Mouse (Mus musculus): ENCODE data around the gene Tmem91. TPM values are rescaled to one million over a fixed set of nuclear protein-coding genes. Genes with fewer than 3 reads are reported as not detected.

Tmem91 gene
- polyA plus RNA-seq, 1 experiment = not detected

- Histone ChIP-seq H3K4me3 (ENCODE audit: insufficient read depth, low read depth, low read length) (peak overlapping the region; percentile 55), H3K27ac (replicated peaks; ENCODE audit: low read depth, low read length) (peak overlapping the region; percentile 52; the same call in 1 of the 2 replicates), H3K4me1 (ENCODE audit: control insufficient read depth, insufficient read depth, insufficient read length, low read length) (0 out of 2 replicates have a peak, but pooled peaks cover 4% of the 10 kb centered on the region)
These were observed 11.0 kb upstream of the Tmem91 start for GRCm38 (mm10) chr7:25685926-25686470.

GRCm38 (mm10) chr7:25684659-25685058, 9.7 kb upstream of the Tmem91 start:
- Histone ChIP-seq H3K4me1 (ENCODE audit: control insufficient read depth, insufficient read depth, insufficient read length, low read length) (0 out of 2 replicates have a peak, but pooled peaks cover 4% of the 10 kb centered on the region), H3K4me3 (ENCODE audit: insufficient read depth, low read depth, low read length) (no peak overlapping the region), H3K27ac (replicated peaks; ENCODE audit: low read depth, low read length) (no peak overlapping the region)

GRCm38 (mm10) chr7:25683474-25684180, 8.7 kb upstream of the Tmem91 start:
- no peak overlapping the region for H3K4me3 ChIP-seq (ENCODE audit: insufficient read depth, low read depth, low read length)
- peak overlapping the region; percentile 55 for H3K27ac ChIP-seq (replicated peaks; ENCODE audit: low read depth, low read length)
- H3K4me1 ChIP-seq (ENCODE audit: control insufficient read depth, insufficient read depth, insufficient read length, low read length) = 0 out of 2 replicates have a peak, but pooled peaks cover 4% of the 10 kb centered on the region

GRCm38 (mm10) chr7:25681341-25682231, 6.6 kb upstream of the Tmem91 start:
- Histone ChIP-seq H3K27ac (replicated peaks; ENCODE audit: low read depth, low read length) (no peak overlapping the region), H3K4me3 (ENCODE audit: insufficient read depth, low read depth, low read length) (0 out of 2 replicates have a peak overlapping the region, but pooled peaks have one; percentile 12), H3K4me1 (ENCODE audit: control insufficient read depth, insufficient read depth, insufficient read length, low read length) (0 out of 2 replicates have a peak, but pooled peaks cover 4% of the 10 kb centered on the region)

- H3K27ac ChIP-seq (replicated peaks; ENCODE audit: low read depth, low read length) = peak within 1 kb of the TSS; percentile 93
- H3K4me1 ChIP-seq (ENCODE audit: control insufficient read depth, insufficient read depth, insufficient read length, low read length) = no peaks in the 10 kb centered on the region
- H3K4me3 ChIP-seq (ENCODE audit: insufficient read depth, low read depth, low read length) = peak within 1 kb of the TSS; percentile 96
These were observed 5.7 kb upstream of the Tmem91 start, which contains the start of gene B9d2 for GRCm38 (mm10) chr7:25680514-25681258. TSS of gene B9d2 (plus strand) at chr7:25680780.

- H3K4me3 ChIP-seq (ENCODE audit: insufficient read depth, low read depth, low read length) = peak overlapping the region; percentile 96; the same call in 1 of the 2 replicates
- H3K4me1 ChIP-seq (ENCODE audit: control insufficient read depth, insufficient read depth, insufficient read length, low read length) = no peaks in the 10 kb centered on the region
- peak overlapping the region; percentile 47; the same call in 1 of the 2 replicates for H3K27ac ChIP-seq (replicated peaks; ENCODE audit: low read depth, low read length)
These were observed 5.0 kb upstream of the Tmem91 start for GRCm38 (mm10) chr7:25679971-25680370.

- no peak overlapping the region for H3K27ac ChIP-seq (replicated peaks; ENCODE audit: low read depth, low read length)
- H3K4me3 ChIP-seq (ENCODE audit: insufficient read depth, low read depth, low read length) = no peak overlapping the region
- no peaks in the 10 kb centered on the region; the same call in 1 of the 2 replicates for H3K4me1 ChIP-seq (ENCODE audit: control insufficient read depth, insufficient read depth, insufficient read length, low read length)
These were observed 2.0 kb upstream of the Tmem91 start for GRCm38 (mm10) chr7:25677013-25677412.

- Histone ChIP-seq H3K27ac (replicated peaks; ENCODE audit: low read depth, low read length) (no peak overlapping the region), H3K4me1 (ENCODE audit: control insufficient read depth, insufficient read depth, insufficient read length, low read length) (no peaks in the 10 kb centered on the region; the same call in 1 of the 2 replicates), H3K4me3 (ENCODE audit: insufficient read depth, low read depth, low read length) (no peak overlapping the region)
These were observed 1.3 kb upstream of the Tmem91 start for GRCm38 (mm10) chr7:25676085-25676781.

- H3K27ac ChIP-seq (replicated peaks; ENCODE audit: low read depth, low read length) = no peak overlapping the region
- no peak overlapping the region for H3K4me3 ChIP-seq (ENCODE audit: insufficient read depth, low read depth, low read length)
- no peaks in the 10 kb centered on the region; the same call in 1 of the 2 replicates for H3K4me1 ChIP-seq (ENCODE audit: control insufficient read depth, insufficient read depth, insufficient read length, low read length)
These were observed 439 bp upstream of the Tmem91 start for GRCm38 (mm10) chr7:25675405-25675804.

GRCm38 (mm10) chr7:25674297-25674696, 669 bp downstream of the Tmem91 start:
- Histone ChIP-seq H3K4me1 (ENCODE audit: control insufficient read depth, insufficient read depth, insufficient read length, low read length) (no peaks in the 10 kb centered on the region; the same call in 1 of the 2 replicates), H3K27ac (replicated peaks; ENCODE audit: low read depth, low read length) (no peak overlapping the region), H3K4me3 (ENCODE audit: insufficient read depth, low read depth, low read length) (no peak overlapping the region)

- H3K27ac ChIP-seq (replicated peaks; ENCODE audit: low read depth, low read length) = no peak overlapping the region
- no peaks in the 10 kb centered on the region; the same call in 1 of the 2 replicates for H3K4me1 ChIP-seq (ENCODE audit: control insufficient read depth, insufficient read depth, insufficient read length, low read length)
- H3K4me3 ChIP-seq (ENCODE audit: insufficient read depth, low read depth, low read length) = no peak overlapping the region
These were observed 2.5 kb downstream of the Tmem91 start for GRCm38 (mm10) chr7:25672442-25672841.

GRCm38 (mm10) chr7:25671686-25672085, 3.3 kb downstream of the Tmem91 start:
- no peak overlapping the region for H3K4me3 ChIP-seq (ENCODE audit: insufficient read depth, low read depth, low read length)
- H3K4me1 ChIP-seq (ENCODE audit: control insufficient read depth, insufficient read depth, insufficient read length, low read length) = no peaks in the 10 kb centered on the region; the same call in 1 of the 2 replicates

GRCm38 (mm10) chr7:25670096-25670495, 4.9 kb downstream of the Tmem91 start:
- Histone ChIP-seq H3K4me3 (ENCODE audit: insufficient read depth, low read depth, low read length) (no peak overlapping the region), H3K4me1 (ENCODE audit: control insufficient read depth, insufficient read depth, insufficient read length, low read length) (no peaks in the 10 kb centered on the region; the same call in 1 of the 2 replicates), H3K27ac (replicated peaks; ENCODE audit: low read depth, low read length) (no peak overlapping the region)

More at GRCm38 (mm10) chr7:25671686-25672085, 3.3 kb downstream of the Tmem91 start:
- no peak overlapping the region for H3K27ac ChIP-seq (replicated peaks; ENCODE audit: low read depth, low read length)

GRCm38 (mm10) chr7:25669631-25670030, 5.3 kb downstream of the Tmem91 start:
- Histone ChIP-seq H3K4me1 (ENCODE audit: control insufficient read depth, insufficient read depth, insufficient read length, low read length) (no peaks in the 10 kb centered on the region; the same call in 1 of the 2 replicates), H3K4me3 (ENCODE audit: insufficient read depth, low read depth, low read length) (no peak overlapping the region), H3K27ac (replicated peaks; ENCODE audit: low read depth, low read length) (no peak overlapping the region)

All from brown adipose tissue, adult 24 weeks (tissue).